Mouse (Mus musculus) stomach, embryonic 16.5 days (tissue): Measurements from ENCODE around the gene Caly. TPM values are rescaled to one million over a fixed set of nuclear protein-coding genes. Genes with fewer than 3 reads are reported as not detected.

Experiments
- ATAC-seq: fragments of 200-750 bp; cut with Nextera tagmentation; 2 replicates; pipeline ENCODE4 v1.8.0; 2017; ENCODE audit warnings: moderate number of reproducible peaks, moderate TSS enrichment; ENCODE audit not compliant: insufficient read depth, low FRiP score
- H3K27ac ChIP-seq: fragments of 300-500 bp; sonication (generic); 2 replicates; pipeline ENCODE4 v1.5.1; 2014; ENCODE audit warnings: low read length
- H3K27me3 ChIP-seq: fragments of 300-500 bp; sonication (generic); 2 replicates; pipeline ENCODE4 v1.6.1; 2014; ENCODE audit warnings: low read length, control low read depth, mixed read lengths; ENCODE audit not compliant: control insufficient read depth, insufficient read depth
- H3K36me3 ChIP-seq: fragments of 300-500 bp; sonication (generic); 2 replicates; pipeline ENCODE4 v1.6.1; 2014; ENCODE audit warnings: low read length; ENCODE audit not compliant: control insufficient read depth, insufficient read depth
- H3K4me1 ChIP-seq: fragments of 300-500 bp; sonication (generic); 2 replicates; pipeline ENCODE4 v1.6.1; 2014; ENCODE audit warnings: low read length, control low read depth, mixed read lengths; ENCODE audit not compliant: control insufficient read depth, insufficient read depth
- H3K4me2 ChIP-seq: fragments of 300-500 bp; sonication (generic); 2 replicates; pipeline ENCODE4 v1.6.1; 2014; ENCODE audit warnings: low read depth, low read length, mixed read lengths
- H3K4me3 ChIP-seq: fragments of 300-500 bp; sonication (generic); replicated peaks from 2 replicates; pipeline ENCODE4 v1.5.1; 2014; ENCODE audit warnings: mild to moderate bottlenecking, low read length
- H3K9ac ChIP-seq: fragments of 300-500 bp; sonication (generic); 2 replicates; pipeline ENCODE4 v1.6.1; 2014; ENCODE audit warnings: low read length
- H3K9me3 ChIP-seq: fragments of 300-500 bp; sonication (generic); replicated peaks from 2 replicates; pipeline ENCODE4 v1.6.1; 2016; ENCODE audit warnings: low read length, control low read depth; ENCODE audit not compliant: control insufficient read depth
- WGBS: fragments of 180-500 bp; shearing (Covaris S2); extraction: QIAGEN DNeasy Blood & Tissue Kit; methylation state at CpG from one replicate; pipeline ENCODE4 v1.1.7; 2014; 5-methylcytosine and 5-hydroxymethylcytosine counted together
- polyA plus RNA-seq: library from polyadenylated mRNA; unstranded; fragments of >200 nt; fragmentation: Nextera tagmentation; extraction: Ambion mirVana; gene quantifications from 2 replicates; pipeline ENCODE4 v1.2.1, GENCODE M21; 2015

Caly gene
- polyA plus RNA-seq, 1 experiment from 2014 or later = 3.7 TPM

DNA sequence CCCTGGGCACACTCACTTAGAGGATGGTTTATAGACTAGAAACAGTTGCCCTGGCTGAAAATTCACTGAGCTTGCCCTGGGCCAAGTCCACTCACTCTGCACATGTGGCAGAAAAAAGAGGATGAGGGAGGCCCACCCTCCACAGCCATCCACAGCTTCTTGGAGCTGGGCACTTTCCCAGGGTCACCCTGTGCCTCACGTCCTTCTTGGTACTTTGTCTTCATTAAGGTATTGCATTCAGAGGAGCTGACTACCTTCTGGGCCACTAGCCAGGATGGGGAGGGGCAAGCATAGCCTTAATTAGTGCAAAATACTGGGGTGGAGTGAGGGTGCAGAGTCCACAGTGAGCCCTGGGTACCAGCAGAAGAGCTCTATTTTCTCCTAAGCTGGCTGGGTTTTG lies 13.2 kb upstream of the Caly start:
- Histone ChIP-seq H3K36me3 (no peaks in the 10 kb centered on the region), H3K4me1 (0 out of 2 replicates have a peak, but pooled peaks cover 6% of the 10 kb centered on the region), H3K4me2 (no peak overlapping the region), H3K4me3 (no peak overlapping the region), H3K9ac (no peak overlapping the region), H3K27ac (no peak overlapping the region), H3K27me3 (no peaks in the 10 kb centered on the region), H3K9me3 (no peaks in the 10 kb centered on the region)
- 22% methylated on average over 1 of the region's 1 CpGs for WGBS
- ATAC-seq = no peak

DNA sequence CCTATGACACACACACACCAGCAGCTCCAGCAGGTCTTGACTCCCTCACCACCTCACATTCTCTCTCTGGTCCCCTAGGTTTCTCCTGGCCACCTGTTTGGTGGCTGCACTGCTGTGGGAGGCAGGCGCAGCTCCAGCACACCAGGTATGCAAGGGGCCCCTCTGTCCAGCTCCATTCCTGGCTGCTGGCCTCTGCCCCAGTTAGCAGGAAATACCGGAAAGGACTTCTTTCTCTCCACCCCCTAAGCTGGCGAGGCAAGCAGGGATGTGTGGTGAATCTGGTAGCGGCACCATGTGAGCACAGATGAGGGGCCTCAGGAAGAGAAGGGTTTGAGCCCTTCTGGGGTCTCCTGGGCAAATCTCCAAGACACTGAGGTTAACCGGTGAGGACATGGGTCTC lies 12.6 kb upstream of the Caly start:
- H3K27ac ChIP-seq = no peak overlapping the region

DNA sequence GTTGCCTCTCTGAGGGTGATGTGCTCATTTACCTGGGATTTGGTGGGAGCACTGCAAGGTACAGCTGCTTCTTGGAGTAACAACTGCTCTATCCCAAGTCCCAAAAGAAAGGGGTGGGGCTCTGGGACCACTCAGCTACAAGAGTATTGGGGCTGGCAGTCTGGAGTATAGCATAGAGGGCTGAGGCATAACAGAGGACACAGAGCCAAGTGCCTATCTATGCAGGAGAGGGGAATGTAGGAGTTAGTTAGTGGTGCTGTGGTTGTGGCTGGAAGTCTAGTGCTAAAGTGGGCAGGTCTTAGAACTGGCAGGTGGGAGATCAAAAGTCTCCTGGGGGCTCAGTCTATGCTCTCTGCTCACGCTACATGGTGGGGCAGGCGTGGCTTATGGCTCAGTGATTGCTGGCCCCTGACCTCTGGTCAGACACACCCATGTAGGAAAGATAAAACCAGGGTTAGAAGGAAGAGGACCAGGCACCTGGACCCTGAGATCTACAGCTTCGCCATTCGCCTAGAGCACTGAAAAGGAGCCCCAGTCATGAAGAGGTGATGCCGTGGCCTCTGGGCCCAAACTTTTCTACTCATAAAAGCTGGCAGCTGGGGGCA lies 10.7 kb upstream of the Caly start, which contains the start of gene Prap1:
Gene Prap1 (plus strand): TSS at position 472 of the 605 bp plus-strand sequence.
- ATAC-seq = peak; percentile 45; the same call in 1 of the 2 replicates
- no peak within 1 kb of the TSS for H3K27ac ChIP-seq

More for the DNA sequence above, 12.6 kb upstream of the Caly start:
- Histone ChIP-seq H3K9me3 (no peaks in the 10 kb centered on the region), H3K4me3 (no peak overlapping the region), H3K36me3 (no peaks in the 10 kb centered on the region), H3K27me3 (no peaks in the 10 kb centered on the region), H3K4me2 (no peak overlapping the region), H3K4me1 (0 out of 2 replicates have a peak, but pooled peaks cover 6% of the 10 kb centered on the region), H3K9ac (peak overlapping the region; percentile 32; the same call in 1 of the 2 replicates)
- 45% methylated on average over 5 of the region's 5 CpGs for WGBS
- peak; percentile 65 for ATAC-seq

DNA sequence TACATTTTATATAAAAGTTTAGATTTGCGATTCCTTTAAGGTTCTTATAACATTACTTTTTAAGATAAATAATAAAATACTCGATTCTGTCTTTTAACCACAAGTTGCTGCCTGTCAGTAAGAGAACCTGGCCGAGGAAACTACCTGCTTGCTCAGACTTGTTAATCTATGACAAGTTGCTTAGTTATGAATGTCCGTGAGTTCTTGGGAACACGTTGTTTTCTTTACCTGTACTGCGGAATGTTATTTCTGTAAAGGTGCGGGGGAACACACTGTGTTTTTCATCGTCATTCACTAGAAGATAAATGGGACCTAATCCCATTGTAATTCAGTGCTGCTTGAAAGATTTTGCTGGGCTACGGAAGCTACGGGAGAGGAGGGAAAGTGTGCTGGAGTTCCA lies 8.3 kb upstream of the Caly start:
- H3K4me3 ChIP-seq = no peak overlapping the region
- no peaks in the 10 kb centered on the region for H3K36me3 ChIP-seq
- no peak for ATAC-seq
- no peak overlapping the region for H3K9ac ChIP-seq
- H3K9me3 ChIP-seq = no peaks in the 10 kb centered on the region
- no peak overlapping the region for H3K4me2 ChIP-seq
- H3K27me3 ChIP-seq = no peaks in the 10 kb centered on the region
- 0 out of 2 replicates have a peak, but pooled peaks cover 6% of the 10 kb centered on the region for H3K4me1 ChIP-seq
- H3K27ac ChIP-seq = peak overlapping the region; percentile 34; the same call in 1 of the 2 replicates
- 63% methylated on average over 10 of the region's 10 CpGs for WGBS

More for the DNA sequence above, 10.7 kb upstream of the Caly start, which contains the start of gene Prap1:
- 0 out of 2 replicates have a peak, but pooled peaks cover 6% of the 10 kb centered on the region for H3K4me1 ChIP-seq
- H3K4me3 ChIP-seq = peak within 1 kb of the TSS; percentile 18
- H3K9me3 ChIP-seq = no peaks in the 10 kb centered on the region
- H3K27me3 ChIP-seq = no peaks in the 10 kb centered on the region
- 59% methylated on average over 5 of the region's 5 CpGs for WGBS
- H3K9ac ChIP-seq = no peak within 1 kb of the TSS
- H3K4me2 ChIP-seq = no peak within 1 kb of the TSS
- no peaks in the 10 kb centered on the region for H3K36me3 ChIP-seq

DNA sequence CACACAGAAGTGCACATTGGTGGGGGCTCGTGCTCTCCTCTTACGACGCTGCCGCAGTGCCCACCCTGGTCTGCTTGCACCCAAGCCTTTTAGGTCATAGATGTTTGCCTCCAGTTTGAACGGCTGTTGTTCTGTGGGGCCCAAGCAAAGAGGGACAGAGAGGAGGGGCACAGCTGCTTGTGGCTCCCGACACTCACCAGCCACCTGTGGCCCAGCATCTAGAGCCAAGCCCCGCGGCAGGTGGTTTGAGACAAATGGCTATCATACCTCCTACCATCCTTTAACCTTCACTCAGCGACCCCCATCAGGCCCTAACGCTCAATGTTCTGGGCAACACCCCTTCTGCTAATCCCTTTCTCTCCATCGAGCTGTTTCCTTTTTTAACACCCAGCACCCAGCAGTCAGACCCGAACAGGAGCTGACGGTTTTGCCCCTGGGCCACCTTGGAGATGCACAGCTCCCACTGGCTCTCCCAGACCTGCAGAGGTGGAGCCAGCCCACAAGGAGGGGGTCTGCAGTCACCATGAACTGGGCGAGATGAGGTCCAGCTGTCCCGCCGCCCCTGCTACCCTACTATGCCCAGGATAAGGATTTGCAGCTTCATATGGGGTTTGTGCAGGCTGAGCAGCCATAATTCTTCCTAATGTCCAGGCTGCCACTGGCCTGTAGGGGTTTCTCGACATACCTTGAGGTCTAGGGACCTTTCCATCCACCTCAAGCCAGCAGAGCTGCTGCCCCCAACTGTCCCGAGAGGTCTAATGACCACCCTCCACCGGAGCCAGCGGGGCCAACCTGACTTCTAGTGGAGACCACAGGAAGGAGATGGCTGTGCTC lies 723 bp downstream of the Caly start:
- peaks cover 4% of the 10 kb centered on the region; the same call in 1 of the 2 replicates for H3K4me1 ChIP-seq
- H3K9me3 ChIP-seq = no peaks in the 10 kb centered on the region
- no peak overlapping the region for H3K27ac ChIP-seq
- no peak overlapping the region for H3K4me3 ChIP-seq
- ATAC-seq = no peak
- WGBS = 27% methylated on average over 20 of the region's 20 CpGs
- peaks cover 33% of the 10 kb centered on the region for H3K27me3 ChIP-seq
- H3K4me2 ChIP-seq = no peak overlapping the region
- H3K36me3 ChIP-seq = no peaks in the 10 kb centered on the region
- H3K9ac ChIP-seq = no peak overlapping the region

DNA sequence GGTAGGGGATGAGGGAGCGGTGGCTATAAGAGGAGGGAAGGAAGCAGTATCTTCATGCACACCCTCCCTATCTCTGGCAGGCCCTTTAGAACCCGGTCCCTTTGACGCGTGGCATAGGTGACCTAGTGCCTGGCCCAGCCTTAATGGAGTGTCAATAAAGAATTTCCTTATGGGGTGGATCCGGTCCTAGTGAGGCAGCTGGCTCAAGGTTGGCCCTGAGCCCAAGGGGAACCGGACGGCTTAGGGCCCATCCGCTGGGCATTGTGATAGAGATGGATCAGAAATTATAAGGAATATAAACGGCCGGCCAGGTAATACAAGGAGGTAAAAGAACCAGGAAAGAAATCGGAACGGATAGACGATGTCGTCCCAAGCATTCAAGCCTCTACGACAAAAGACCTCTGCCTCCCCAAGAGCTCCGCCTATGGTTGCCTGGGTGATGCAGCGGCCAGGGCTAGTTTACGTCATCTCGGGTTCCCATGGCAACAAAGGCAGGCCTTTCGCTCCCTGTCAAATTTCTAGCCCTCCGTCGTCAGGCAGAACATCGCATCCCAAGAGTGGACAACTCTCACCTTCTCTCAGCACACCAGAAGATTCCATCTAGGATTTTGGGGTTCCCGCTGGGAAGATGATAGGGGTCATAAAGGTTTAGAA lies 1.7 kb downstream of the Caly start:
- 4% methylated on average over 24 of the region's 24 CpGs for WGBS
- peak overlapping the region; percentile 49; the same call in 1 of the 2 replicates for H3K9ac ChIP-seq
- ATAC-seq = peak; percentile 47

DNA sequence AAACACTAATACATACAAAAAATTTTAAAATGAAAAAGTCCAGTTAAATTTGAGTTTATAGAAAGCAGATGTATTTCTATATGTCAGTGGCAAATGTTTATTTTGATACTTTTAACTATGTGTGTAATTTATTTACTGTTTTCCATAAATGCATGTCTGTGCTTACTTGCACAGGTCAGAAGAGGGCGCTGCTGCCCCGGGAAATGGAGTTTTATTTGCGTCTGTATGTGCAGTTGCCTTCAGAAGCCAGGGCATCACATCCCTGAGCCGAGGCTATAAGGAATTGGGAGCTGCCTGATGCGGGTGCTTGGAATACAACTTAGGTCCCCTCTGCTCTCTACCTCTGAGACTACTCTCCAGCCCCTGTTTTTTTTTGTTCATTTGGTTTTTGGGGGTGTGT lies 3.6 kb downstream of the Caly start:
- H3K9me3 ChIP-seq = no peaks in the 10 kb centered on the region
- H3K27me3 ChIP-seq = peaks cover 33% of the 10 kb centered on the region
- 7% methylated on average over 5 of the region's 5 CpGs for WGBS
- no peaks in the 10 kb centered on the region for H3K36me3 ChIP-seq
- no peak for ATAC-seq
- H3K27ac ChIP-seq = no peak overlapping the region
- no peak overlapping the region for H3K4me2 ChIP-seq
- no peak overlapping the region for H3K4me3 ChIP-seq
- H3K4me1 ChIP-seq = peaks cover 4% of the 10 kb centered on the region; the same call in 1 of the 2 replicates
- H3K9ac ChIP-seq = no peak overlapping the region

More for the DNA sequence above, 1.7 kb downstream of the Caly start:
- H3K36me3 ChIP-seq = no peaks in the 10 kb centered on the region
- H3K4me1 ChIP-seq = peaks cover 4% of the 10 kb centered on the region; the same call in 1 of the 2 replicates
- H3K4me2 ChIP-seq = peak overlapping the region; percentile 43
- peak overlapping the region; percentile 27 for H3K4me3 ChIP-seq
- H3K27ac ChIP-seq = no peak overlapping the region
- peaks cover 33% of the 10 kb centered on the region for H3K27me3 ChIP-seq
- no peaks in the 10 kb centered on the region for H3K9me3 ChIP-seq

DNA sequence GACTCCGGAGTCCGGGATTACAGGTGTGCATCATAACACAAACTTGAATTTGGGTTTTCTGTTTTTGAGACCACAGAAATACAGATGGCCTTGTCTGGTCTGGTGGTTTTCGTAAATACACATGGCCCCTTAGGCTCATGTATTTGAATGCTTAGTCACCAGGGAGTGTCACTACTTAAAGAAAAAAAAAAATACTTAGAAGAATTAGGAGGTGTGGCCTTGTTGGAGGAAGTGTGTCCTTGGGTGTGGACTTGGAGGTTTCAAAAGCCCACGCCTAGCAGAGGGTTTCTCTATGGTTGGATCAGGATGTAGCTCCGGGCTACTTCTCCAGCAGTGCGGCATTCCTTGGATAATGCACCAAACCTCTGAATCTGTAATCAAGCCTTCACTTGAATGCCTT lies 4.7 kb downstream of the Caly start:
- no peak for ATAC-seq
- no peak overlapping the region for H3K4me3 ChIP-seq
- 64% methylated on average over 6 of the region's 6 CpGs for whole genome bisulfite sequencing
- no peaks in the 10 kb centered on the region for H3K9me3 ChIP-seq
- no peak overlapping the region for H3K27ac ChIP-seq
- H3K4me1 ChIP-seq = peaks cover 4% of the 10 kb centered on the region; the same call in 1 of the 2 replicates
- peaks cover 33% of the 10 kb centered on the region for H3K27me3 ChIP-seq
- no peak overlapping the region for H3K9ac ChIP-seq
- no peak overlapping the region for H3K4me2 ChIP-seq
- H3K36me3 ChIP-seq = no peaks in the 10 kb centered on the region
